Mouse (Mus musculus) small intestine, adult 2 months (tissue): Measurements from ENCODE around the gene Syna.

Experiments
- CTCF ChIP-seq: fragments of 200-500 bp; IDR thresholded peaks from 2 replicates; pipeline ENCODE4 v1.5.1; 2012; ENCODE audit warnings: low read depth, mild to moderate bottlenecking, control low read depth, inconsistent platforms, low read length, moderate library complexity, mixed read lengths; ENCODE audit not compliant: insufficient replicate concordance, insufficient read length; ENCODE audit errors: extremely low read depth
- POLR2A ChIP-seq: fragments of 200-500 bp; IDR thresholded peaks from 2 replicates; pipeline ENCODE4 v1.6.1; 2012; ENCODE audit warnings: low read depth, mild to moderate bottlenecking, control low read depth, inconsistent platforms, low read length, moderate library complexity

- TF ChIP-seq CTCF (no peak), POLR2A (no peak)
These were observed 37.7 kb upstream of the Syna start for GRCm38 (mm10) chr5:134597711-134598110.
